Mouse (Mus musculus) midbrain, embryonic 11.5 days (tissue): ENCODE measurements around the gene Pid1. TPM values are rescaled to one million over a fixed set of nuclear protein-coding genes. Genes with fewer than 3 reads are reported as not detected.
"Not testable (repeated sequence)": the region's sequence is repeated elsewhere in the genome, so short reads cannot be mapped to it uniquely, and the experiment has no call there.

Experiments used
- ATAC-seq: fragments of 200-750 bp; cut with Nextera tagmentation; 2 replicates; pipeline ENCODE4 v1.8.0; 2017; ENCODE audit warnings: moderate TSS enrichment, moderate library complexity; ENCODE audit not compliant: low FRiP score
- DNase-seq: peaks from one replicate; pipeline ENCODE4 v3.0.0; 2015; ENCODE audit warnings: low spot score; ENCODE audit errors: missing footprints
- H3K27ac ChIP-seq: fragments of 300-500 bp; sonication (generic); 2 replicates; pipeline ENCODE4 v1.5.1; 2014; ENCODE audit warnings: low read depth, low read length
- H3K27me3 ChIP-seq: fragments of 300-500 bp; sonication (generic); 2 replicates; pipeline ENCODE4 v1.6.1; 2014; ENCODE audit warnings: mild to moderate bottlenecking, low read length, moderate library complexity, mixed read lengths; ENCODE audit not compliant: control insufficient read depth, insufficient read depth
- H3K36me3 ChIP-seq: fragments of 300-500 bp; sonication (generic); 2 replicates; pipeline ENCODE4 v1.6.1; 2014; ENCODE audit warnings: mild to moderate bottlenecking, low read length, moderate library complexity, mixed read lengths; ENCODE audit not compliant: control insufficient read depth, insufficient read depth
- H3K4me1 ChIP-seq: fragments of 300-500 bp; sonication (generic); 2 replicates; pipeline ENCODE4 v1.6.1; 2014; ENCODE audit warnings: low read length; ENCODE audit not compliant: control insufficient read depth, insufficient read depth
- H3K4me2 ChIP-seq: fragments of 300-500 bp; sonication (generic); 2 replicates; pipeline ENCODE4 v1.6.1; 2014; ENCODE audit warnings: mild to moderate bottlenecking, moderate library complexity
- H3K4me3 ChIP-seq: fragments of 300-500 bp; sonication (generic); 2 replicates; pipeline ENCODE4 v1.5.1; 2014; ENCODE audit warnings: low read depth, low read length
- H3K9ac ChIP-seq: fragments of 300-500 bp; sonication (generic); 2 replicates; pipeline ENCODE4 v1.6.1; 2014; ENCODE audit warnings: low read length
- H3K9me3 ChIP-seq: fragments of 300-500 bp; sonication (generic); 2 replicates; pipeline ENCODE4 v1.6.1; 2016; ENCODE audit warnings: low read length; ENCODE audit not compliant: control insufficient read depth
- WGBS: fragments of 180-500 bp; shearing (Covaris S2); extraction: QIAGEN DNeasy Blood & Tissue Kit; methylation state at CpG from one replicate; pipeline ENCODE4 v1.1.7; 2014; 5-methylcytosine and 5-hydroxymethylcytosine counted together
- polyA plus RNA-seq: library from polyadenylated mRNA; unstranded; fragments of >200 nt; fragmentation: Nextera tagmentation; extraction: Ambion mirVana; gene quantifications from 2 replicates; pipeline ENCODE4 v1.2.1, GENCODE M21; 2014

Pid1 gene
- polyA plus RNA-seq, 1 experiment from 2014 or later = 25.2 TPM

DNA sequence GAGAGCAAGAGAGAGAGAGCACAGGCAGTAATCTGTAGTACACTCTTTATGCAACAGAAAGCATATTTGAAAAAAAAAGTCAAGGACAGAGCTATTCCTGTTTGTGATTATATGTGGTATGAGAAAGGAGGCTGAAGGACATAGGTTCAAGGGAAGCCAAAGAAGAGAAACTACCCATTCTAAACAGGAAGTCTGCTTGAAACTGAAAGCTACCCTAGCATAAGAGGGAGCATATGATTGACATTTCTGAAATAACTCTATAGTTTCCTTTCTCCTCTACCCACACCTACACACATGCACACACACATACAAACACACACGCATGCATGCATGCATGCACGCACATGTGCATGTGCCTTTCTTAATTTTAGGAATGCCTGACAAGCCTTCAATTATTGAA, 123.8 kb downstream of the Pid1 start:
- H3K4me2 ChIP-seq = no peak overlapping the region
- no peak overlapping the region for H3K9ac ChIP-seq
- no peak for DNase-seq
- no peaks in the 10 kb centered on the region for H3K4me1 ChIP-seq
- ATAC-seq = no peak
- H3K27ac ChIP-seq = no peak overlapping the region
- no peaks in the 10 kb centered on the region for H3K36me3 ChIP-seq
- H3K4me3 ChIP-seq = no peak overlapping the region
- 89% methylated on average over 2 of the region's 2 CpGs for WGBS
- no peaks in the 10 kb centered on the region for H3K9me3 ChIP-seq
- no peaks in the 10 kb centered on the region for H3K27me3 ChIP-seq

DNA sequence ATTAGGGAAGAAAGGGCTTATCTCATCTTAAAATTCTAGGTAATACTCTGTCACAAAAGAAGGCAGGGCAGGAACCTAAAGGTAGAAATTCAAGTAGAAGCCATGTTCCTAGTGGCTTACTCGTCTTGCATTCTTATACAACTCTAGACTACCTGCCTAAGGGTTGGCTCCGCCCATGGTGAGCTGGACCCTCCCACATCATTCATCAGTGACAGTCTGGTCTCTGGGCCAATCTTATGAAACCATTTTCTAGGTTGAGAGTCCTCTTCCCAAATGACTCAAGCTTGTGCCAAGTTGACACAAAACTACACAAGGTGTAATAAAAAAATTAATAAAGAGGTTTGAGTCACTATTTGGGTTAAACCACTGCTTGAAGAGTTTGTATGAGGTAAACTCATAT, 133.5 kb downstream of the Pid1 start:
- DNase-seq (no peak), ATAC-seq (no peak)
- Histone ChIP-seq H3K9me3 (no peaks in the 10 kb centered on the region), H3K4me1 (no peaks in the 10 kb centered on the region), H3K27me3 (no peaks in the 10 kb centered on the region), H3K27ac (no peak overlapping the region), H3K4me3 (no peak overlapping the region), H3K4me2 (no peak overlapping the region), H3K9ac (no peak overlapping the region), H3K36me3 (no peaks in the 10 kb centered on the region)
- WGBS = 71% methylated on average over 2 of the region's 2 CpGs

DNA sequence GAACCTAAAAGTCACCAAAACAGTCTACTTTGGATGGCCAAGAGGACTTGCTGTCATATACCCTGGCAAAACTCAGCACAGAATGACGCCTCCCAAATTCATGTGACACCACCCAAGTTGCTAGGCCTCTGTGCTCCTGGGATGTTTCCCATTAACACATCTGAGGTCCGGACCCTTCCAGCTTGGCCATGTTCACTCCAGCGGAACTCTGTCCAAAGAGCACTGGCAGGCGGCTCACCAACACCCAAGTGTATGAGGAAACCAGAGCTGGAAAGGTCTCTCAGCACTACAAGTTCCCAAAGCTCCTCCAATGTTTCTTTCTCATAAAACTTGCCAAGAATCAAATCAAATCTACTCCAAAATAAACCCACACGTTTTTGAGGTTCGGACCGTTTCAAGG, 138.4 kb downstream of the Pid1 start:
- Histone ChIP-seq H3K27ac (no peak overlapping the region), H3K36me3 (no peaks in the 10 kb centered on the region), H3K9ac (no peak overlapping the region), H3K27me3 (no peaks in the 10 kb centered on the region), H3K9me3 (no peaks in the 10 kb centered on the region), H3K4me1 (no peaks in the 10 kb centered on the region), H3K4me3 (no peak overlapping the region), H3K4me2 (no peak overlapping the region)
- WGBS = 89% methylated on average over 7 of the region's 7 CpGs
- no peak for ATAC-seq
- DNase-seq = no peak

DNA sequence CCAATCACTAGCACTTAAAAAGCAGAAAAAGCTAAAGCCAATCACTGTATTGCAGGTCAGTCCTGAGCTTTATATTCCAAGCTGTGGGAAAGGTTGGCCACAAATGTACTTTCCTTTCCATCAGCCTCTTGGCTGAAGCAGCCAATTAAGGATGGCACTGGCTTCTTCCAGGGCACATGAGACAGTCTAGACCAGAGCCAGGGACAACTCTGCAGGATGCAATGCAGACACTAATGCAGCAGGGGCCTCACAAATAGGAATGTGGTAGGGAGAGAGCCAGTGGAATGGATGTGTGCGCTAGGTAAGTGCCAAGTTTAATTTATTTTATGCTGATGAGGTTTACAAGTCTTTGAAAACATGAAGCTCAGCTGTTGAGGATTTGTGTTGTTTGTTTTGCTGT, 141.9 kb downstream of the Pid1 start:
- no peak for ATAC-seq
- H3K4me1 ChIP-seq = no peaks in the 10 kb centered on the region
- H3K4me3 ChIP-seq = no peak overlapping the region
- no peak overlapping the region for H3K27ac ChIP-seq
- H3K36me3 ChIP-seq = no peaks in the 10 kb centered on the region
- no peaks in the 10 kb centered on the region for H3K27me3 ChIP-seq
- 82% methylated on average over 1 of the region's 1 CpGs for WGBS
- DNase-seq = no peak
- H3K4me2 ChIP-seq = no peak overlapping the region
- no peak overlapping the region for H3K9ac ChIP-seq
- no peaks in the 10 kb centered on the region for H3K9me3 ChIP-seq

DNA sequence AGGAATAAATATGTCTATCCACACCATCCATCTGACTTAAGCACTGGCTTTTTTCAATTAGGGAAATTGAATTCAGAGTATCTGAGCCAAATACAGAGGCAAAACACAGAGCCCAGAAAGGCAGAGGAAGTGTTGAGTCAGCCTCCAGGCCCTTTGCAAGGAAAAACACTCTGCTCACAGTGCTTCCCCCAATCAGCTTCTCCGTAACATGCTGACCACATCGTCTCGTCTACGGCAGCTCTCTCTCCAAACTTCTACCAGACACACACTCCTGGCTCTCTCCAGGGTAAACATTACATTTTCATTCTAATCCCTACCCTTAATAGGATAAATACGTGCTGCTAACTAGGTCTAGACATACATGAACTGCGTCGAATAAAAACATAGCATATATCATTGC, 145.4 kb downstream of the Pid1 start:
- Histone ChIP-seq H3K9me3 (no peaks in the 10 kb centered on the region), H3K4me1 (no peaks in the 10 kb centered on the region), H3K9ac (no peak overlapping the region), H3K27ac (no peak overlapping the region), H3K4me3 (no peak overlapping the region), H3K4me2 (no peak overlapping the region), H3K27me3 (no peaks in the 10 kb centered on the region), H3K36me3 (no peaks in the 10 kb centered on the region)
- DNase-seq = no peak
- no peak for ATAC-seq
- WGBS = 68% methylated on average over 7 of the region's 7 CpGs

DNA sequence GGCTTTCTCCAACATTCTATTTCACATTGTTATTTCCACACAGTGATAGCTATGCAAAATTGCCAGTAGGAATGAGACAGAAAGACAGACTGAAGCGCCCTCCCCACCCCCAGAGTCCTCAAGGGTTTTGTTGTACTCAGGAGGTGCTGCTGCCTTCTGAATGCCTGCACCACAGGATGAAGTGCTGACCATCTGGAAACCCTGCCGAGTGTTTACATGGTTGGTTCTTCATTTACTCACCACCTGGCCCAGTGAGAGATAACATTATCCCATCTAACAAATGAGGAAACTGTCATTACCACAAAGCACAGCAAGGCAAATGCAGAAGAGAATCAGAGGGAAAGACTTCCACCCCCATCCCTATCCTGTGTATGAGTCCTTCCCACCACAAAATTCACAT, 146.2 kb downstream of the Pid1 start:
- DNase-seq (no peak), ATAC-seq (no peak)
- Histone ChIP-seq H3K9me3 (no peaks in the 10 kb centered on the region), H3K4me3 (no peak overlapping the region), H3K27ac (no peak overlapping the region), H3K4me2 (no peak overlapping the region), H3K4me1 (no peaks in the 10 kb centered on the region), H3K36me3 (no peaks in the 10 kb centered on the region), H3K27me3 (no peaks in the 10 kb centered on the region), H3K9ac (no peak overlapping the region)
- 13% methylated on average over 2 of the region's 2 CpGs for WGBS

DNA sequence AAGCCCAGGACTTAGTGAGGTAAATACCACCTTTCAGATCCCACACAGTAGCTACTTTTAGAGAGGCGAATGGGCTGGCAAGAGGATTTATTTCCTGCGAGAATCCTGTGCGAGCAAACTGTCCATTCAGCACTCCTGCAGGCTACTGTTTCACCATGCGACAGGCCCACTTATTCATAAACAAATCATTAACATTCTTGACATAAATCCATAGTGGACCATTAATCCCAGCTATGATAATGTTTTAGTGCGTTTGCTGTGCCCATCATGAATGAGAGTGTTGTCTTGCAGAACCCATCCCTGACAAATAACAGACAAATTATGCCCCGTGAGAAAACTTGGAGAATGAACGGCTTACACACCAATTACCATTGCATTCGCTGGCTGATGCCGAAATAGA, 152.5 kb downstream of the Pid1 start:
- no peak overlapping the region for H3K9ac ChIP-seq
- DNase-seq (no peak), ATAC-seq (no peak)
- no peak overlapping the region for H3K4me2 ChIP-seq
- no peak overlapping the region for H3K27ac ChIP-seq
- no peaks in the 10 kb centered on the region for H3K36me3 ChIP-seq
- WGBS = 71% methylated on average over 9 of the region's 9 CpGs
- no peaks in the 10 kb centered on the region for H3K4me1 ChIP-seq
- no peak overlapping the region for H3K4me3 ChIP-seq
- no peaks in the 10 kb centered on the region for H3K27me3 ChIP-seq
- no peaks in the 10 kb centered on the region for H3K9me3 ChIP-seq

DNA sequence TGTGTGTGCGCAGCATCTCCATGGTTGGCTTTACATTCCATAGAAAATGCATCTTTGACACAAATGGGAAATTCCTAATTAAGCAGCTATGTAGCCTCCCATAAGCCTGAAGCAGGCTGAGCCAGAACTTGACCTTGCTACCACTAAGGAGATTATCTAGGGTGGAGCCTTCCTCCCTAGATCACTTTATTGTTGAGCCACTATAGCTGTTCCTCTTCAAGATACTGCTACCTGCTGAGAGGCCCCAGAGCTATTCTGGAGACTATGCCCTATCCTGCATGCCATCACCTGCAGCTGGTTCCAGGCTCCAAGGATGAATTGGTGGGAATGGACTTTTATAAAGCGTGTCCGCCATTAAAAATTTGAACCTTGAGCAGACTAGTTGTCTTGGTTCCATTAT, 158.2 kb downstream of the Pid1 start:
- not testable (repeated sequence) for ATAC-seq, H3K4me1 ChIP-seq
- WGBS = 96% methylated on average over 3 of the region's 3 CpGs

DNA sequence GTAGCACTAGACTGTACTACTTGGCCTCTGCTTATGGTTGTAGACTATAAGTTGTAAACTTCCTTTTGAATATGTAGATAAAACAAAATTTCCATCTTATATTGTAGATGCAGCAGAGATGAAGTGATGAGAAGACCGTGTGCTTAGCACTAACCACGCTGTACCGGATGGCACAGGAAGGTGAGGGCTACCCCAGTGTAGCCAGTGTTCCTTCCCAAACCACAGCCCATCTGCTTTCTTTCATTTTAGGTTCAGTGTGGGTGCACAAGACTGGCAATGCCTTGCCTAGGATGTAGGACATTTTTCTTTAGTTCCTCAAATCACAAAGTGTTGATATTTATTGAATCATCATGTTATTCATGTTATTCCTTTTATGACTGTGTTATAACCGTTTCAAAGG, 160.5 kb downstream of the Pid1 start:
- no peak overlapping the region for H3K4me2 ChIP-seq
- no peak overlapping the region for H3K4me3 ChIP-seq
- H3K36me3 ChIP-seq = no peaks in the 10 kb centered on the region
- WGBS = 88% methylated on average over 4 of the region's 4 CpGs
- DNase-seq (no peak), ATAC-seq (no peak)
- H3K27me3 ChIP-seq = no peaks in the 10 kb centered on the region
- H3K4me1 ChIP-seq = no peaks in the 10 kb centered on the region
- no peaks in the 10 kb centered on the region for H3K9me3 ChIP-seq
- no peak overlapping the region for H3K9ac ChIP-seq
- H3K27ac ChIP-seq = no peak overlapping the region

More for the DNA sequence above, 158.2 kb downstream of the Pid1 start:
- H3K4me2 ChIP-seq, H3K4me3 ChIP-seq, H3K36me3 ChIP-seq, DNase-seq, H3K9ac ChIP-seq, H3K27me3 ChIP-seq, H3K27ac ChIP-seq, H3K9me3 ChIP-seq: not testable (repeated sequence)

DNA sequence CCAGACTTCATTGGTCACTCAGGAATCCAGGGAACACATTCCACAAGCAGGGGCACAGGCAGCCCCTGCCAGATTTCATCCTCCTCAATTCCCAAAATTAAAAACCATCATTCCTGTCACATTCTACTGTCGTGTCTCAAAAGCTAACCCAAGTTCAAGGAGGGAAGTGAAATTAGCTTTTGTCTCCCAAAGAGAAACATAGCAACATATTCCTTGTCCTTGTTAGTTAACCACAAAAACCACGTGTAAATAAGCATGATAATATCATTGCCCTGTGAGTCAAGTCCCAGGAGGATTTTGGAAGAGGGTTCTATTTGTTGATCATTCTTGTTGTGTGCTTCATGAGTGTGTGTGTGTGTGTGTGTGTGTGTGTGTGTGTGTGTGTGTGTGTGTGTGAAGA, 164.1 kb downstream of the Pid1 start:
- no peak overlapping the region for H3K4me3 ChIP-seq
- H3K4me1 ChIP-seq = no peaks in the 10 kb centered on the region
- H3K27me3 ChIP-seq = no peaks in the 10 kb centered on the region
- H3K4me2 ChIP-seq = no peak overlapping the region
- no peaks in the 10 kb centered on the region for H3K9me3 ChIP-seq
- 52% methylated on average over 2 of the region's 2 CpGs for WGBS
- H3K36me3 ChIP-seq = no peaks in the 10 kb centered on the region
- ATAC-seq (no peak), DNase-seq (no peak)
- H3K9ac ChIP-seq = no peak overlapping the region
- no peak overlapping the region for H3K27ac ChIP-seq
